Mouse (Mus musculus): ENCODE measurements around the gene Gm11596. TPM values are rescaled to one million over a fixed set of nuclear protein-coding genes. Genes with fewer than 3 reads are reported as not detected.
"Not testable (repeated sequence)": the region's sequence is repeated elsewhere in the genome, so short reads cannot be mapped to it uniquely, and the experiment has no call there.

The Gm11596 gene
- total and polyA plus RNA-seq, 2 experiments from 2014 or later = not detected

DNA sequence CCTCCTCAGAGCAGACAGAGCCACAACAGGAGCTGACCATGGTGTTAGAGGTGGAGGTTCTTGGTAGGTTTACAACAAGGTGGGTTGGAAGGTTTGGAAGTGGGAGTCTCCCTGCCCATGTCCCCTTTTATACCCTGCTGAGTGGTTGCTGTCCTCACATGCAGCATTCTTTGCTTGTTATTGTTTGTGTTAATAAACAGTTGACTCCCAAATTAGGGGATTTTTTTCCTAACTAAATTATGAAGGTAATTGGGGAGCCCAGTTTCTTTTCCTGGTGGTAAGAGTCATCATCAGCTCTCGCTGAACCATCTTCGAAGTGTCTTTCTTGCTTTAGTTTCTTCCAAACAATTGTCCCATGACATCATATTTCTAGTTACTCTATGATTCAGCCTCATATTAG, 12.7 kb downstream of the Gm11596 start, which contains the start of gene Krtap4-8:
Gene Krtap4-8 (minus strand): TSS at position 101 of the 400 bp plus-strand sequence.
- ATAC-seq (ENCODE audit: insufficient read depth, low read depth) (no peak), DNase-seq (ENCODE audit: low spot score) (no peak)
- H3K36me3 ChIP-seq (replicated peaks; ENCODE audit: control insufficient read depth, insufficient read depth, low read length) = no peaks in the 10 kb centered on the region
- H3K4me2 ChIP-seq (ENCODE audit: low read depth, low read length) = no peak within 1 kb of the TSS
- no peak within 1 kb of the TSS for H3K4me3 ChIP-seq (ENCODE audit: low read depth, low read length)
- H3K9me3 ChIP-seq (replicated peaks; ENCODE audit: control insufficient read depth, low read length) = no peaks in the 10 kb centered on the region
- H3K27ac ChIP-seq (ENCODE audit: low read depth) = no peak within 1 kb of the TSS
- no peaks in the 10 kb centered on the region for H3K27me3 ChIP-seq (ENCODE audit: control insufficient read depth, insufficient read depth, low read length)
- TF ChIP-seq CTCF (IDR thresholded peaks at IDR 0.05; ENCODE audit: low read depth) = no peak
- TF ChIP-seq EP300 (IDR thresholded peaks at IDR 0.05; ENCODE audit: low read depth) = no peak
- H3K9ac ChIP-seq (replicated peaks; ENCODE audit: low read depth, low read length) = no peak within 1 kb of the TSS
- no peaks in the 10 kb centered on the region for H3K4me1 ChIP-seq (ENCODE audit: control insufficient read depth, insufficient read depth)
- 89% methylated on average over 2 of the region's 2 CpGs for WGBS

DNA sequence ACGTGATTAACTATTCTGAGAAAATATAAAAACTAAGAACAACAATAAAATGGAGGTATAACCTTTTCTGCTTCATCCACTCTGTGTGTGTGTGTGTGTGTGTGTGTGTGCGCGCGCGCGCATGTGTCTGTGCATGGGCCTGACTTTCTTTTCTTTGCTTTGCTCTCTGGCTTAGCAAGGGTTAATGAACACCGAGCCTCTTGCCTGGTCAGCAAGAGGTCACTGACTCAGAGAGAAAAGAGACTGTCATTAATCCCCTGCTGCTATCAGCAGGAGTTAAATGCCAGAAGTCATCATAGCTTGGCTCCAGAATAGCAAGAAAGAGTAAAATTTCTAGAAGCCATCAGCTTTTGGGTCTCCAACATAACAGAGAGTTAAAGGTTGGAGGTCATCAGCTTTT, 14.9 kb downstream of the Gm11596 start:
- DNase-seq (ENCODE audit: low spot score) = no peak
- Histone ChIP-seq H3K9ac (replicated peaks; ENCODE audit: low read depth, low read length) (no peak overlapping the region), H3K4me2 (ENCODE audit: low read depth, low read length) (no peak overlapping the region), H3K9me3 (replicated peaks; ENCODE audit: control insufficient read depth, low read length) (no peaks in the 10 kb centered on the region), H3K36me3 (replicated peaks; ENCODE audit: control insufficient read depth, insufficient read depth, low read length) (no peaks in the 10 kb centered on the region), H3K27me3 (ENCODE audit: control insufficient read depth, insufficient read depth, low read length) (no peaks in the 10 kb centered on the region), H3K27ac (ENCODE audit: low read depth) (no peak overlapping the region), H3K4me1 (ENCODE audit: control insufficient read depth, insufficient read depth) (no peaks in the 10 kb centered on the region), H3K4me3 (ENCODE audit: low read depth, low read length) (no peak overlapping the region)
- ATAC-seq (ENCODE audit: insufficient read depth, low read depth) = no peak
- TF ChIP-seq EP300 (IDR thresholded peaks at IDR 0.05; ENCODE audit: low read depth) = no peak
- no peak for TF ChIP-seq CTCF (IDR thresholded peaks at IDR 0.05; ENCODE audit: low read depth)
- 67% methylated on average over 7 of the region's 7 CpGs for WGBS

DNA sequence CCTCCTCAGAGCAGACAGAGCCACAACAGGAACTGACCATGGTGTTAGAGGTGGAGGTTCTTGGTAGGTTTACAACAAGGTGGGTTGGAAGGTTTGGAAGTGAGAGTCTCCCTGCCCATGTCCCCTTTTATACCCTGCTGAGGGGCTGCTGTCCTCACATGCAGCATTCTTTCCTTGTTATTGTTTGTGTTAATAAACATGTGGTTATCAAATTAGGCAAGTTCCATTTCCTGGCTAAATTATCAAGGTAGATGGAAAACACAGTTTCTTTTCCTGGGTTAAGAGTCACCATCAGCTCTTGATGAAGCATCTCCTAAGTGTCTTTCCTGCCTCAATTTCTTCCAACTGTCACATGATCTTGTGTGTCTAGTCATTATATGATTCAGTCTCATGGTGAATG, 20.5 kb downstream of the Gm11596 start, which contains the start of gene Gm11595:
Gene Gm11595 (minus strand): TSS at position 101 of the 400 bp plus-strand sequence.
- not testable (repeated sequence) for H3K9me3 ChIP-seq (replicated peaks; ENCODE audit: control insufficient read depth, low read length); H3K27me3 ChIP-seq (ENCODE audit: control insufficient read depth, insufficient read depth, low read length); DNase-seq (ENCODE audit: low spot score); ATAC-seq (ENCODE audit: insufficient read depth, low read depth); H3K4me1 ChIP-seq (ENCODE audit: control insufficient read depth, insufficient read depth); H3K27ac ChIP-seq (ENCODE audit: low read depth); H3K4me2 ChIP-seq (ENCODE audit: low read depth, low read length); H3K36me3 ChIP-seq (replicated peaks; ENCODE audit: control insufficient read depth, insufficient read depth, low read length); H3K4me3 ChIP-seq (ENCODE audit: low read depth, low read length); H3K9ac ChIP-seq (replicated peaks; ENCODE audit: low read depth, low read length)

DNA sequence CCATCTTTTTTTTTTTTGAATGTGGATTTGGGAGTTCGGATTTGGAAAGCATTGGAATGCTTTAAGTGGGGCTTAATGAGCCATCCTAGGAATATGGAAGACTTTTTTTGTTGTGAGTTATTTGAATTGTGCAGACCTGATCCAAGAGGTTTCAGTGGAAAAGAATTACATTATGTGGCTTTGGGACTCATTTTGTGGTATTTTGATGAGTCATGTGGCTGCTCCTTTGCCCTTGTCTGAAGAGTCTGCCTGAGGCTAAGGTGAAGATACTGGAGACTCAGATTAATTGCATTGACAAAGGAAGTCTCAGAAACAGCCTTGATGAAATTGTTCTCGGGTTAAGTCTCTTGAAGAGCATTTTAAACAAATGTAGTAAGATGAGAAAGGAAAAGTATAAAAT, 24.9 kb downstream of the Gm11596 start:
- H3K4me3 ChIP-seq (ENCODE audit: low read depth, low read length) = no peak overlapping the region
- H3K36me3 ChIP-seq (replicated peaks; ENCODE audit: control insufficient read depth, insufficient read depth, low read length) = no peaks in the 10 kb centered on the region
- no peak overlapping the region for H3K27ac ChIP-seq (ENCODE audit: low read depth)
- TF ChIP-seq CTCF (IDR thresholded peaks at IDR 0.05; ENCODE audit: low read depth) = no peak
- TF ChIP-seq EP300 (IDR thresholded peaks at IDR 0.05; ENCODE audit: low read depth) = no peak
- H3K9ac ChIP-seq (replicated peaks; ENCODE audit: low read depth, low read length) = no peak overlapping the region
- H3K4me1 ChIP-seq (ENCODE audit: control insufficient read depth, insufficient read depth) = no peaks in the 10 kb centered on the region
- no peaks in the 10 kb centered on the region for H3K27me3 ChIP-seq (ENCODE audit: control insufficient read depth, insufficient read depth, low read length)
- H3K4me2 ChIP-seq (ENCODE audit: low read depth, low read length) = no peak overlapping the region
- no peak for ATAC-seq (ENCODE audit: insufficient read depth, low read depth)
- H3K9me3 ChIP-seq (replicated peaks; ENCODE audit: control insufficient read depth, low read length) = no peaks in the 10 kb centered on the region
- WGBS = 63% methylated on average over 2 of the region's 2 CpGs
- no peak for DNase-seq (ENCODE audit: low spot score)

DNA sequence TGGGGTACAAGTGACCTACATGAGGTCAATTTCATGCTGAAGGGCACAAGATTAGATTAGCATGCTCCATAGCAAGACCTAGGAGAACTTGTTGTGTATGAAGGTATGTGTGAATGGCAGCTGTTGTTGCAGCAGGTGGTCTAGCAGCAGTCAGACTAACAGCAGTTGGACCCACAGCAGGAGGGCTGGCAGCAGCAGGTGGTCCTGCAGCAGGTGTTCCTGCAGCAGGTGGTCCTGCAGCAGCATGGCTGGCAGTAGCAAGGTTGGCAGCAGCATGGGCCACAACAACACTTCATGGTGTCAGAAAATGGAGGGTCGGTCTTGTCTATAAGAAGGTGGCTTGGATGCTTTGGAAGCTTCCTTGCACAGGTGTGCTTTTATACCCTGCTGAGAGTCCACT, 34.4 kb downstream of the Gm11596 start:
- Histone ChIP-seq H3K27ac (ENCODE audit: low read depth) (no peak overlapping the region), H3K27me3 (ENCODE audit: control insufficient read depth, insufficient read depth, low read length) (no peaks in the 10 kb centered on the region), H3K36me3 (replicated peaks; ENCODE audit: control insufficient read depth, insufficient read depth, low read length) (no peaks in the 10 kb centered on the region), H3K9me3 (replicated peaks; ENCODE audit: control insufficient read depth, low read length) (no peaks in the 10 kb centered on the region), H3K4me2 (ENCODE audit: low read depth, low read length) (no peak overlapping the region), H3K9ac (replicated peaks; ENCODE audit: low read depth, low read length) (no peak overlapping the region), H3K4me3 (ENCODE audit: low read depth, low read length) (no peak overlapping the region), H3K4me1 (ENCODE audit: control insufficient read depth, insufficient read depth) (no peaks in the 10 kb centered on the region)
- no peak for TF ChIP-seq CTCF (IDR thresholded peaks at IDR 0.05; ENCODE audit: low read depth)
- no peak for TF ChIP-seq EP300 (IDR thresholded peaks at IDR 0.05; ENCODE audit: low read depth)
- no peak for ATAC-seq (ENCODE audit: insufficient read depth, low read depth)
- no peak for DNase-seq (ENCODE audit: low spot score)
- WGBS = 71% methylated on average over 1 of the region's 1 CpGs

DNA sequence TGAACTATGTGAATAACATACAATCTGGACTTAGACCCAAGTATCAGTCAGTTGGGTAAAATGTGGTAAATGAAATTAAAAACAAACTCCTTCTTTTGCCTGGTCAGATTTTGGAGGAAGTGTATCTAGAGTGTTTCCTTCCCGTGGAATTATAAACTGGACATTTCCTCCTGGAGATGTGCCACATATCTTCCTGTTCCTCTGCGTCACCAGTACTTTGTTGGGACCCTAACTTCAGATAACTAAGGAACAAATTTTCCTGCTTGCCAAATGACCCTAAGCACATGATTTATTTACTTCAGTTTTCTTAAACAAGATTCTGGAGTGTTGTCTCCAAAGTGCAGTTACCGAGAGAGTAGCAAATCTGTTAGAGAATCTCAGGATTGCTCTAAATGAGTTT, 49.3 kb downstream of the Gm11596 start:
- ATAC-seq (ENCODE audit: insufficient read depth, low read depth) = no peak
- no peak for DNase-seq (ENCODE audit: low spot score)
- WGBS = 62% methylated on average over 3 of the region's 3 CpGs

More for the DNA sequence above, 49.3 kb downstream of the Gm11596 start:
- Histone ChIP-seq H3K36me3 (replicated peaks; ENCODE audit: control insufficient read depth, insufficient read depth, low read length) (no peaks in the 10 kb centered on the region), H3K27ac (ENCODE audit: low read depth) (no peak overlapping the region), H3K4me2 (ENCODE audit: low read depth, low read length) (no peak overlapping the region), H3K4me1 (ENCODE audit: control insufficient read depth, insufficient read depth) (no peaks in the 10 kb centered on the region), H3K4me3 (ENCODE audit: low read depth, low read length) (no peak overlapping the region), H3K27me3 (ENCODE audit: control insufficient read depth, insufficient read depth, low read length) (no peaks in the 10 kb centered on the region), H3K9me3 (replicated peaks; ENCODE audit: control insufficient read depth, low read length) (no peaks in the 10 kb centered on the region), H3K9ac (replicated peaks; ENCODE audit: low read depth, low read length) (no peak overlapping the region)
- TF ChIP-seq EP300 (IDR thresholded peaks at IDR 0.05; ENCODE audit: low read depth) (no peak), CTCF (IDR thresholded peaks at IDR 0.05; ENCODE audit: low read depth) (no peak)

Other genes with a start within 250 kb of the Gm11596 start
Only the 30 nearest of the 43 such genes appear.
- gene Gm11938, start 190.2 kb downstream of the Gm11596 start, total RNA-seq (2014; rRNA removed; ENCODE audit: low replicate concordance) = not detected in 2 replicates
- gene Gm11938, start 190.2 kb downstream of the Gm11596 start, polyA plus RNA-seq (2015; fragmentation: Nextera tagmentation; extraction: Ambion mirVana) = not detected in 2 replicates
- not detected in 2 replicates for gene Gm11937, start 183.3 kb downstream of the Gm11596 start, total RNA-seq (2014; rRNA removed; ENCODE audit: low replicate concordance)
- not detected in 2 replicates for gene Gm11937, start 183.3 kb downstream of the Gm11596 start, polyA plus RNA-seq (2015; fragmentation: Nextera tagmentation; extraction: Ambion mirVana)
- not detected in 2 replicates for gene Krtap2-4, start 178.6 kb downstream of the Gm11596 start, total RNA-seq (2014; rRNA removed; ENCODE audit: low replicate concordance)
- gene Krtap2-4, start 178.6 kb downstream of the Gm11596 start, polyA plus RNA-seq (2015; fragmentation: Nextera tagmentation; extraction: Ambion mirVana) = not detected in 2 replicates
- not detected in 2 replicates for gene Gm11562, start 173.0 kb downstream of the Gm11596 start, total RNA-seq (2014; rRNA removed; ENCODE audit: low replicate concordance)
- not detected in 2 replicates for gene Gm11562, start 173.0 kb downstream of the Gm11596 start, polyA plus RNA-seq (2015; fragmentation: Nextera tagmentation; extraction: Ambion mirVana)
- not detected in 2 replicates for gene Krtap4-1, start 165.2 kb downstream of the Gm11596 start, total RNA-seq (2014; rRNA removed; ENCODE audit: low replicate concordance)
- gene Krtap4-1, start 165.2 kb downstream of the Gm11596 start, polyA plus RNA-seq (2015; fragmentation: Nextera tagmentation; extraction: Ambion mirVana) = not detected in 2 replicates
- gene Krtap4-2, start 158.4 kb downstream of the Gm11596 start, total RNA-seq (2014; rRNA removed; ENCODE audit: low replicate concordance) = not detected in 2 replicates
- not detected in 2 replicates for gene Krtap4-2, start 158.4 kb downstream of the Gm11596 start, polyA plus RNA-seq (2015; fragmentation: Nextera tagmentation; extraction: Ambion mirVana)
- not detected in 2 replicates for gene Krtap4-7, start 149.4 kb downstream of the Gm11596 start, total RNA-seq (2014; rRNA removed; ENCODE audit: low replicate concordance)
- gene Krtap4-7, start 149.4 kb downstream of the Gm11596 start, polyA plus RNA-seq (2015; fragmentation: Nextera tagmentation; extraction: Ambion mirVana) = not detected in 2 replicates
- gene Gm11555, start 143.2 kb downstream of the Gm11596 start, total RNA-seq (2014; rRNA removed; ENCODE audit: low replicate concordance) = not detected in 2 replicates
- not detected in 2 replicates for gene Gm11555, start 143.2 kb downstream of the Gm11596 start, polyA plus RNA-seq (2015; fragmentation: Nextera tagmentation; extraction: Ambion mirVana)
- not detected in 2 replicates for gene Gm11563, start 134.5 kb downstream of the Gm11596 start, total RNA-seq (2014; rRNA removed; ENCODE audit: low replicate concordance)
- gene Gm11563, start 134.5 kb downstream of the Gm11596 start, polyA plus RNA-seq (2015; fragmentation: Nextera tagmentation; extraction: Ambion mirVana) = not detected in 2 replicates
- not detected in 2 replicates for gene Krtap4-6, start 127.5 kb downstream of the Gm11596 start, total RNA-seq (2014; rRNA removed; ENCODE audit: low replicate concordance)
- not detected in 2 replicates for gene Krtap4-6, start 127.5 kb downstream of the Gm11596 start, polyA plus RNA-seq (2015; fragmentation: Nextera tagmentation; extraction: Ambion mirVana)
- not detected in 2 replicates for gene Gm14190, start 102.7 kb downstream of the Gm11596 start, total RNA-seq (2014; rRNA removed; ENCODE audit: low replicate concordance)
- gene Gm14190, start 102.7 kb downstream of the Gm11596 start, polyA plus RNA-seq (2015; fragmentation: Nextera tagmentation; extraction: Ambion mirVana) = not detected in 2 replicates
- not detected in 2 replicates for gene Gm14180, start 59.2 kb downstream of the Gm11596 start, total RNA-seq (2014; rRNA removed; ENCODE audit: low replicate concordance)
- not detected in 2 replicates for gene Gm14180, start 59.2 kb downstream of the Gm11596 start, polyA plus RNA-seq (2015; fragmentation: Nextera tagmentation; extraction: Ambion mirVana)
- not detected in 2 replicates for gene Gm11595, start 20.6 kb downstream of the Gm11596 start, total RNA-seq (2014; rRNA removed; ENCODE audit: low replicate concordance)
- not detected in 2 replicates for gene Gm11595, start 20.6 kb downstream of the Gm11596 start, polyA plus RNA-seq (2015; fragmentation: Nextera tagmentation; extraction: Ambion mirVana)
- not detected in 2 replicates for gene Krtap4-8, start 12.8 kb downstream of the Gm11596 start, total RNA-seq (2014; rRNA removed; ENCODE audit: low replicate concordance)
- gene Krtap4-8, start 12.8 kb downstream of the Gm11596 start, polyA plus RNA-seq (2015; fragmentation: Nextera tagmentation; extraction: Ambion mirVana) = not detected in 2 replicates
- gene Krtap4-9, start 8.3 kb downstream of the Gm11596 start, total RNA-seq (2014; rRNA removed; ENCODE audit: low replicate concordance) = not detected in 2 replicates
- gene Krtap4-9, start 8.3 kb downstream of the Gm11596 start, polyA plus RNA-seq (2015; fragmentation: Nextera tagmentation; extraction: Ambion mirVana) = not detected in 2 replicates
- not detected in 2 replicates for gene Gm11569, start 5.5 kb upstream of the Gm11596 start, total RNA-seq (2014; rRNA removed; ENCODE audit: low replicate concordance)
- gene Gm11569, start 5.5 kb upstream of the Gm11596 start, polyA plus RNA-seq (2015; fragmentation: Nextera tagmentation; extraction: Ambion mirVana) = not detected in 2 replicates
- not detected in 2 replicates for gene Gm11554, start 11.0 kb upstream of the Gm11596 start, total RNA-seq (2014; rRNA removed; ENCODE audit: low replicate concordance)
- not detected in 2 replicates for gene Gm11554, start 11.0 kb upstream of the Gm11596 start, polyA plus RNA-seq (2015; fragmentation: Nextera tagmentation; extraction: Ambion mirVana)
- gene Krtap4-13, start 16.4 kb upstream of the Gm11596 start, total RNA-seq (2014; rRNA removed; ENCODE audit: low replicate concordance) = not detected in 2 replicates
- not detected in 2 replicates for gene Krtap4-13, start 16.4 kb upstream of the Gm11596 start, polyA plus RNA-seq (2015; fragmentation: Nextera tagmentation; extraction: Ambion mirVana)
- gene Gm11564, start 22.2 kb upstream of the Gm11596 start, total RNA-seq (2014; rRNA removed; ENCODE audit: low replicate concordance) = not detected in 2 replicates
- not detected in 2 replicates for gene Gm11564, start 22.2 kb upstream of the Gm11596 start, polyA plus RNA-seq (2015; fragmentation: Nextera tagmentation; extraction: Ambion mirVana)
- gene 2300003K06Rik, start 44.6 kb upstream of the Gm11596 start, total RNA-seq (2014; rRNA removed; ENCODE audit: low replicate concordance) = not detected in 2 replicates
- gene 2300003K06Rik, start 44.6 kb upstream of the Gm11596 start, polyA plus RNA-seq (2015; fragmentation: Nextera tagmentation; extraction: Ambion mirVana) = not detected in 2 replicates
- gene Krtap4-16, start 58.1 kb upstream of the Gm11596 start, total RNA-seq (2014; rRNA removed; ENCODE audit: low replicate concordance) = not detected in 2 replicates
- not detected in 2 replicates for gene Krtap4-16, start 58.1 kb upstream of the Gm11596 start, polyA plus RNA-seq (2015; fragmentation: Nextera tagmentation; extraction: Ambion mirVana)
- not detected in 2 replicates for gene Gm11568, start 64.5 kb upstream of the Gm11596 start, total RNA-seq (2014; rRNA removed; ENCODE audit: low replicate concordance)
- not detected in 2 replicates for gene Gm11568, start 64.5 kb upstream of the Gm11596 start, polyA plus RNA-seq (2015; fragmentation: Nextera tagmentation; extraction: Ambion mirVana)
- not detected in 2 replicates for gene Gm11559, start 71.0 kb upstream of the Gm11596 start, total RNA-seq (2014; rRNA removed; ENCODE audit: low replicate concordance)
- not detected in 2 replicates for gene Gm11559, start 71.0 kb upstream of the Gm11596 start, polyA plus RNA-seq (2015; fragmentation: Nextera tagmentation; extraction: Ambion mirVana)
- not detected in 2 replicates for gene Krtap9-1, start 79.9 kb upstream of the Gm11596 start, total RNA-seq (2014; rRNA removed; ENCODE audit: low replicate concordance)
- gene Krtap9-1, start 79.9 kb upstream of the Gm11596 start, polyA plus RNA-seq (2015; fragmentation: Nextera tagmentation; extraction: Ambion mirVana) = not detected in 2 replicates
- not detected in 2 replicates for gene Gm11567, start 85.7 kb upstream of the Gm11596 start, total RNA-seq (2014; rRNA removed; ENCODE audit: low replicate concordance)
- gene Gm11567, start 85.7 kb upstream of the Gm11596 start, polyA plus RNA-seq (2015; fragmentation: Nextera tagmentation; extraction: Ambion mirVana) = not detected in 2 replicates
- gene Krtap31-1, start 114.5 kb upstream of the Gm11596 start, total RNA-seq (2014; rRNA removed; ENCODE audit: low replicate concordance) = not detected in 2 replicates
- not detected in 2 replicates for gene Krtap31-1, start 114.5 kb upstream of the Gm11596 start, polyA plus RNA-seq (2015; fragmentation: Nextera tagmentation; extraction: Ambion mirVana)
- gene Gm11565, start 121.3 kb upstream of the Gm11596 start, total RNA-seq (2014; rRNA removed; ENCODE audit: low replicate concordance) = not detected in 2 replicates
- not detected in 2 replicates for gene Gm11565, start 121.3 kb upstream of the Gm11596 start, polyA plus RNA-seq (2015; fragmentation: Nextera tagmentation; extraction: Ambion mirVana)
- gene Krtap31-2, start 142.8 kb upstream of the Gm11596 start, total RNA-seq (2014; rRNA removed; ENCODE audit: low replicate concordance) = not detected in 2 replicates
- gene Krtap31-2, start 142.8 kb upstream of the Gm11596 start, polyA plus RNA-seq (2015; fragmentation: Nextera tagmentation; extraction: Ambion mirVana) = not detected in 2 replicates
- gene Krtap9-5, start 155.0 kb upstream of the Gm11596 start, total RNA-seq (2014; rRNA removed; ENCODE audit: low replicate concordance) = not detected in 2 replicates
- gene Krtap9-5, start 155.0 kb upstream of the Gm11596 start, polyA plus RNA-seq (2015; fragmentation: Nextera tagmentation; extraction: Ambion mirVana) = not detected in 2 replicates
- not detected in 2 replicates for gene Krtap29-1, start 185.6 kb upstream of the Gm11596 start, total RNA-seq (2014; rRNA removed; ENCODE audit: low replicate concordance)
- gene Krtap29-1, start 185.6 kb upstream of the Gm11596 start, polyA plus RNA-seq (2015; fragmentation: Nextera tagmentation; extraction: Ambion mirVana) = not detected in 2 replicates

Measured in heart, postnatal 0 days (tissue).